Mouse (Mus musculus) hindbrain, embryonic 14.5 days (tissue): ENCODE measurements around the gene Eif4g3. TPM values are rescaled to one million over a fixed set of nuclear protein-coding genes. Genes with fewer than 3 reads are reported as not detected.

Experiments
- ATAC-seq: fragments of 200-750 bp; cut with Nextera tagmentation; 2 replicates; pipeline ENCODE4 v1.8.0; 2017; ENCODE audit warnings: moderate number of reproducible peaks, mild to moderate bottlenecking, moderate TSS enrichment, moderate library complexity; ENCODE audit not compliant: low FRiP score
- DNase-seq: peaks from one replicate; pipeline ENCODE4 v3.0.0-alpha.2; 2015; ENCODE audit warnings: low spot score
- H3K27ac ChIP-seq: fragments of 300-500 bp; sonication (generic); 2 replicates; pipeline ENCODE4 v1.5.1; 2014; ENCODE audit warnings: mild to moderate bottlenecking, moderate library complexity
- H3K27me3 ChIP-seq: fragments of 300-500 bp; sonication (generic); 2 replicates; pipeline ENCODE4 v1.6.1; 2014; ENCODE audit warnings: mild to moderate bottlenecking, low read length, mixed read lengths; ENCODE audit not compliant: control insufficient read depth, insufficient read depth
- H3K36me3 ChIP-seq: fragments of 300-500 bp; sonication (generic); replicated peaks from 2 replicates; pipeline ENCODE4 v1.6.1; 2014; ENCODE audit not compliant: control insufficient read depth, insufficient read depth
- H3K4me1 ChIP-seq: fragments of 300-500 bp; sonication (generic); replicated peaks from 2 replicates; pipeline ENCODE4 v1.6.1; 2014; ENCODE audit warnings: antibody characterized with exemption, low read length, mixed read lengths; ENCODE audit not compliant: control insufficient read depth, insufficient read depth
- H3K4me2 ChIP-seq: fragments of 300-500 bp; sonication (generic); replicated peaks from 2 replicates; pipeline ENCODE4 v1.6.1; 2014; ENCODE audit warnings: mild to moderate bottlenecking, moderate library complexity
- H3K4me3 ChIP-seq: fragments of 300-500 bp; sonication (generic); replicated peaks from 2 replicates; pipeline ENCODE4 v1.5.1; 2014; ENCODE audit warnings: mild to moderate bottlenecking, low read length
- H3K9ac ChIP-seq: fragments of 300-500 bp; sonication (generic); 2 replicates; pipeline ENCODE4 v1.6.1; 2014
- H3K9me3 ChIP-seq: fragments of 300-500 bp; sonication (generic); 2 replicates; pipeline ENCODE4 v1.6.1; 2016; ENCODE audit warnings: low read length; ENCODE audit not compliant: control insufficient read depth
- WGBS: fragments of 180-500 bp; shearing (Covaris S2); extraction: QIAGEN DNeasy Blood & Tissue Kit; methylation state at CpG from one replicate; pipeline ENCODE4 v1.1.7; 2014; 5-methylcytosine and 5-hydroxymethylcytosine counted together
- polyA plus RNA-seq: library from polyadenylated mRNA; unstranded; fragments of >200 nt; fragmentation: Nextera tagmentation; extraction: Ambion mirVana; gene quantifications from 2 replicates; pipeline ENCODE4 v1.2.1, GENCODE M21; 2014

Eif4g3 gene
- polyA plus RNA-seq, result 59.7 and 65.3 TPM in 2 replicates

- Histone ChIP-seq H3K36me3 (no peaks in the 10 kb centered on the region; the same call in 1 of the 2 replicates), H3K27ac (peak within 1 kb of the TSS; percentile 95), H3K9me3 (no peaks in the 10 kb centered on the region), H3K4me2 (peak within 1 kb of the TSS; percentile 90), H3K4me1 (peaks cover 33% of the 10 kb centered on the region), H3K27me3 (no peaks in the 10 kb centered on the region), H3K4me3 (peak within 1 kb of the TSS; percentile 69), H3K9ac (peak within 1 kb of the TSS; percentile 87)
- DNase-seq, result no peak
- under 1% methylated on average over 39 of the region's 39 CpGs for WGBS
- no peak for ATAC-seq
These were observed at the start of gene Eif4g3 for GRCm38 (mm10) chr4:137992890-137993289. Eif4g3 (plus strand) TSS chr4:137993022.

GRCm38 (mm10) chr4:137943540-137943939 is 49.3 kb upstream of the Eif4g3 start:
- 94% methylated on average over 10 of the region's 10 CpGs for WGBS
- Histone ChIP-seq H3K4me3 (no peak overlapping the region), H3K27me3 (no peaks in the 10 kb centered on the region), H3K9ac (no peak overlapping the region), H3K4me1 (peaks cover 25% of the 10 kb centered on the region), H3K27ac (no peak overlapping the region), H3K36me3 (peaks cover 52% of the 10 kb centered on the region), H3K4me2 (no peak overlapping the region), H3K9me3 (no peaks in the 10 kb centered on the region)
- no peak for DNase-seq
- no peak for ATAC-seq

GRCm38 (mm10) chr4:137945376-137945775 is 47.4 kb upstream of the Eif4g3 start:
- WGBS, result 68% methylated on average over 4 of the region's 4 CpGs
- Histone ChIP-seq H3K36me3 (peaks cover 57% of the 10 kb centered on the region), H3K27ac (no peak overlapping the region), H3K4me3 (no peak overlapping the region), H3K4me1 (peaks cover 17% of the 10 kb centered on the region), H3K9ac (no peak overlapping the region), H3K27me3 (no peaks in the 10 kb centered on the region), H3K4me2 (no peak overlapping the region), H3K9me3 (no peaks in the 10 kb centered on the region)
- no peak for ATAC-seq
- no peak for DNase-seq

GRCm38 (mm10) chr4:137946419-137946818 is 46.4 kb upstream of the Eif4g3 start:
- no peaks in the 10 kb centered on the region for H3K9me3 ChIP-seq
- no peak for ATAC-seq
- H3K27me3 ChIP-seq, result no peaks in the 10 kb centered on the region
- 78% methylated on average over 10 of the region's 11 CpGs for WGBS
- no peak overlapping the region for H3K4me3 ChIP-seq
- no peak overlapping the region for H3K4me2 ChIP-seq
- H3K27ac ChIP-seq, result no peak overlapping the region
- no peak overlapping the region for H3K9ac ChIP-seq
- peaks cover 15% of the 10 kb centered on the region for H3K4me1 ChIP-seq
- no peak for DNase-seq
- peaks cover 51% of the 10 kb centered on the region for H3K36me3 ChIP-seq

GRCm38 (mm10) chr4:137952840-137953239 is 40.0 kb upstream of the Eif4g3 start:
- WGBS, result 35% methylated on average over 4 of the region's 4 CpGs
- Histone ChIP-seq H3K4me3 (no peak overlapping the region), H3K27me3 (no peaks in the 10 kb centered on the region), H3K9me3 (no peaks in the 10 kb centered on the region), H3K27ac (no peak overlapping the region), H3K36me3 (peaks cover 50% of the 10 kb centered on the region), H3K4me1 (no peaks in the 10 kb centered on the region), H3K9ac (no peak overlapping the region), H3K4me2 (no peak overlapping the region)
- ATAC-seq, result no peak
- peak; percentile 90 for DNase-seq

GRCm38 (mm10) chr4:137954184-137954583 is 38.6 kb upstream of the Eif4g3 start:
- Histone ChIP-seq H3K9ac (no peak overlapping the region), H3K36me3 (peaks cover 52% of the 10 kb centered on the region), H3K4me1 (no peaks in the 10 kb centered on the region), H3K27ac (no peak overlapping the region), H3K4me2 (no peak overlapping the region), H3K9me3 (no peaks in the 10 kb centered on the region), H3K27me3 (no peaks in the 10 kb centered on the region), H3K4me3 (no peak overlapping the region)
- ATAC-seq (no peak), DNase-seq (no peak)
- 85% methylated on average over 2 of the region's 2 CpGs for WGBS

GRCm38 (mm10) chr4:137954926-137955396 is 37.9 kb upstream of the Eif4g3 start:
- no peak overlapping the region for H3K4me3 ChIP-seq
- peaks cover 52% of the 10 kb centered on the region for H3K36me3 ChIP-seq
- WGBS, result 86% methylated on average over 8 of the region's 8 CpGs
- H3K4me1 ChIP-seq, result no peaks in the 10 kb centered on the region
- no peaks in the 10 kb centered on the region for H3K9me3 ChIP-seq
- no peak overlapping the region for H3K4me2 ChIP-seq
- H3K27ac ChIP-seq, result no peak overlapping the region
- H3K9ac ChIP-seq, result no peak overlapping the region
- ATAC-seq (no peak), DNase-seq (no peak)
- H3K27me3 ChIP-seq, result no peaks in the 10 kb centered on the region

- 99% methylated on average over 15 of the region's 15 CpGs for WGBS
- Histone ChIP-seq H3K4me2 (no peak overlapping the region), H3K27ac (no peak overlapping the region), H3K9me3 (no peaks in the 10 kb centered on the region), H3K4me3 (no peak overlapping the region), H3K36me3 (peaks cover 55% of the 10 kb centered on the region), H3K27me3 (no peaks in the 10 kb centered on the region), H3K4me1 (no peaks in the 10 kb centered on the region), H3K9ac (no peak overlapping the region)
- ATAC-seq, result no peak
- no peak for DNase-seq
These were observed 36.6 kb upstream of the Eif4g3 start for GRCm38 (mm10) chr4:137956260-137956659.

- H3K4me2 ChIP-seq, result no peak overlapping the region
- DNase-seq (no peak), ATAC-seq (no peak)
- no peak overlapping the region for H3K4me3 ChIP-seq
- no peaks in the 10 kb centered on the region for H3K27me3 ChIP-seq
- peaks cover 64% of the 10 kb centered on the region for H3K36me3 ChIP-seq
- H3K27ac ChIP-seq, result no peak overlapping the region
- no peaks in the 10 kb centered on the region for H3K9me3 ChIP-seq
- H3K9ac ChIP-seq, result no peak overlapping the region
- H3K4me1 ChIP-seq, result no peaks in the 10 kb centered on the region
- WGBS, result 85% methylated on average over 13 of the region's 13 CpGs
These were observed 32.7 kb upstream of the Eif4g3 start for GRCm38 (mm10) chr4:137959889-137960665.
